Mouse (Mus musculus): ENCODE measurements around the gene Klk1b9. TPM values are rescaled to one million over a fixed set of nuclear protein-coding genes. Genes with fewer than 3 reads are reported as not detected.
A peak's percentile ranks its signal among the peaks of the same experiment; 100 is the strongest.
"Not testable (repeated sequence)": the region's sequence is repeated elsewhere in the genome, so short reads cannot be mapped to it uniquely, and the experiment has no call there.

Gene Klk1b9
- total RNA-seq (2021) (not detected), polyA plus RNA-seq (2012; rRNA removed) (not detected in 2 replicates)
- long read RNA-seq, result 0 reads

- not testable (repeated sequence) for DNase-seq
These were observed at the start of gene Klk1b9 for GRCm38 (mm10) chr7:43975761-43976160. Gene Klk1b9, plus strand, starts transcription at chr7:43976061.

GRCm38 (mm10) chr7:43928521-43928920, 47.3 kb upstream of the Klk1b9 start:
- peak; percentile 21 for DNase-seq

- DNase-seq, result no peak
These were observed 43.5 kb upstream of the Klk1b9 start for GRCm38 (mm10) chr7:43932337-43932736.

- DNase-seq, result no peak
These were observed 42.4 kb upstream of the Klk1b9 start, which contains the start of gene Klk15 for GRCm38 (mm10) chr7:43933440-43933839. Gene Klk15, plus strand, starts transcription at chr7:43933740.

GRCm38 (mm10) chr7:43934747-43935146, 41.1 kb upstream of the Klk1b9 start:
- DNase-seq, result no peak

GRCm38 (mm10) chr7:43936551-43936950, 39.3 kb upstream of the Klk1b9 start:
- no peak for DNase-seq

- DNase-seq, result not testable (repeated sequence)
These were observed 33.6 kb upstream of the Klk1b9 start for GRCm38 (mm10) chr7:43942293-43942692.

- no peak for DNase-seq
These were observed 31.1 kb upstream of the Klk1b9 start for GRCm38 (mm10) chr7:43944727-43945264.

- no peak for DNase-seq
These were observed 25.5 kb upstream of the Klk1b9 start, which contains the start of gene Klk1b8 for GRCm38 (mm10) chr7:43950364-43950763. Gene Klk1b8, plus strand, starts transcription at chr7:43950664.

GRCm38 (mm10) chr7:43952703-43953102, 23.2 kb upstream of the Klk1b9 start:
- DNase-seq, result no peak

- no peak for DNase-seq
These were observed 9.4 kb upstream of the Klk1b9 start, which contains the start of gene Klk1b1 for GRCm38 (mm10) chr7:43966451-43966850. Gene Klk1b1, plus strand, starts transcription at chr7:43966751.

GRCm38 (mm10) chr7:43967058-43967457, 8.8 kb upstream of the Klk1b9 start:
- no peak for DNase-seq

- no peak for DNase-seq
These were observed 8.2 kb upstream of the Klk1b9 start for GRCm38 (mm10) chr7:43967612-43968011.

- no peak for DNase-seq
These were observed 9.8 kb downstream of the Klk1b9 start for GRCm38 (mm10) chr7:43985657-43986056.

- not testable (repeated sequence) for DNase-seq
These were observed 19.0 kb downstream of the Klk1b9 start for GRCm38 (mm10) chr7:43994821-43995220.

GRCm38 (mm10) chr7:43995577-43995976, 19.7 kb downstream of the Klk1b9 start, which contains the start of gene Klk1b11:
Gene Klk1b11, plus strand, starts transcription at chr7:43995877.
- DNase-seq, result not testable (repeated sequence)

GRCm38 (mm10) chr7:44004847-44005246, 29.0 kb downstream of the Klk1b9 start:
- DNase-seq, result no peak

- DNase-seq, result not testable (repeated sequence)
These were observed 36.0 kb downstream of the Klk1b9 start, which contains the start of gene Klk1b26 for GRCm38 (mm10) chr7:44011868-44012267. Gene Klk1b26, plus strand, starts transcription at chr7:44012168.

- DNase-seq, result not testable (repeated sequence)
These were observed 38.8 kb downstream of the Klk1b9 start for GRCm38 (mm10) chr7:44014666-44015065.

GRCm38 (mm10) chr7:44015071-44015470, 39.2 kb downstream of the Klk1b9 start:
- DNase-seq, result no peak

Measured in adrenal gland, adult 2 months (tissue).